Mouse (Mus musculus): Measurements from ENCODE around the gene Morc2a. TPM values are rescaled to one million over a fixed set of nuclear protein-coding genes. Genes with fewer than 3 reads are reported as not detected.
"Not testable (repeated sequence)": the region's sequence is repeated elsewhere in the genome, so short reads cannot be mapped to it uniquely, and the experiment has no call there.

The Morc2a gene
- total RNA-seq (2015) (12.6 and 15.4 TPM in 2 replicates), total RNA-seq (2017) (19.8 and 23.5 TPM in 2 replicates)

GRCm38 (mm10) chr11:3648964-3649841, at the start of gene Morc2a:
TSS of gene Morc2a (plus strand) at chr11:3649191.
- peak; percentile 96 for ATAC-seq (ENCODE audit: poor library complexity, severe bottlenecking)

GRCm38 (mm10) chr11:3601966-3602365, 47.0 kb upstream of the Morc2a start:
- ATAC-seq (ENCODE audit: poor library complexity, severe bottlenecking), result not testable (repeated sequence)

GRCm38 (mm10) chr11:3602687-3603086, 46.3 kb upstream of the Morc2a start:
- not testable (repeated sequence) for ATAC-seq (ENCODE audit: poor library complexity, severe bottlenecking)

- ATAC-seq (ENCODE audit: poor library complexity, severe bottlenecking), result no peak
These were observed 42.5 kb upstream of the Morc2a start for GRCm38 (mm10) chr11:3606456-3606855.

GRCm38 (mm10) chr11:3615576-3615975, 33.4 kb upstream of the Morc2a start:
- no peak for ATAC-seq (ENCODE audit: poor library complexity, severe bottlenecking)

GRCm38 (mm10) chr11:3622826-3623225, 26.2 kb upstream of the Morc2a start:
- no peak for ATAC-seq (ENCODE audit: poor library complexity, severe bottlenecking)

GRCm38 (mm10) chr11:3624391-3625027, 24.5 kb upstream of the Morc2a start:
- ATAC-seq (ENCODE audit: poor library complexity, severe bottlenecking), result no peak

- ATAC-seq (ENCODE audit: poor library complexity, severe bottlenecking), result no peak
These were observed 19.9 kb upstream of the Morc2a start for GRCm38 (mm10) chr11:3628999-3629491.

- not testable (repeated sequence) for ATAC-seq (ENCODE audit: poor library complexity, severe bottlenecking)
These were observed 15.7 kb upstream of the Morc2a start for GRCm38 (mm10) chr11:3633269-3633668.

- ATAC-seq (ENCODE audit: poor library complexity, severe bottlenecking), result no peak
These were observed 1.3 kb upstream of the Morc2a start for GRCm38 (mm10) chr11:3647688-3648087.

GRCm38 (mm10) chr11:3648305-3648963, 557 bp upstream of the Morc2a start:
- no peak for ATAC-seq (ENCODE audit: poor library complexity, severe bottlenecking)

- no peak for ATAC-seq (ENCODE audit: poor library complexity, severe bottlenecking)
These were observed 1.1 kb downstream of the Morc2a start for GRCm38 (mm10) chr11:3650141-3650540.

GRCm38 (mm10) chr11:3661964-3662363, 13.0 kb downstream of the Morc2a start:
- ATAC-seq (ENCODE audit: poor library complexity, severe bottlenecking), result no peak

- ATAC-seq (ENCODE audit: poor library complexity, severe bottlenecking), result no peak
These were observed 18.5 kb downstream of the Morc2a start for GRCm38 (mm10) chr11:3667506-3667905.

- ATAC-seq (ENCODE audit: poor library complexity, severe bottlenecking), result no peak
These were observed 19.8 kb downstream of the Morc2a start for GRCm38 (mm10) chr11:3668768-3669167.

GRCm38 (mm10) chr11:3669849-3670248, 20.9 kb downstream of the Morc2a start:
- no peak for ATAC-seq (ENCODE audit: poor library complexity, severe bottlenecking)

GRCm38 (mm10) chr11:3671000-3671628, 22.1 kb downstream of the Morc2a start:
- no peak for ATAC-seq (ENCODE audit: poor library complexity, severe bottlenecking)

GRCm38 (mm10) chr11:3674545-3674944, 25.6 kb downstream of the Morc2a start:
- ATAC-seq (ENCODE audit: poor library complexity, severe bottlenecking), result no peak

GRCm38 (mm10) chr11:3676423-3676822, 27.4 kb downstream of the Morc2a start:
- peak; percentile 88 for ATAC-seq (ENCODE audit: poor library complexity, severe bottlenecking)

- no peak for ATAC-seq (ENCODE audit: poor library complexity, severe bottlenecking)
These were observed 28.2 kb downstream of the Morc2a start for GRCm38 (mm10) chr11:3677204-3677603.

GRCm38 (mm10) chr11:3679771-3680170, 30.8 kb downstream of the Morc2a start:
- ATAC-seq (ENCODE audit: poor library complexity, severe bottlenecking), result no peak

All from megakaryocyte, adult 5-6 weeks (primary cell).